Mouse (Mus musculus) adrenal gland (tissue): ENCODE results near the gene Kif14.
"Not testable (repeated sequence)": the region's sequence is repeated elsewhere in the genome, so short reads cannot be mapped to it uniquely, and the experiment has no call there.

Experiments
- intact Hi-C: fragments of 180-260 bp; cut with DNase I; formaldehyde crosslinking; loops from one replicate; pipeline ENCODE4 v1.15.1; 2025

Kif14 gene

DNA sequence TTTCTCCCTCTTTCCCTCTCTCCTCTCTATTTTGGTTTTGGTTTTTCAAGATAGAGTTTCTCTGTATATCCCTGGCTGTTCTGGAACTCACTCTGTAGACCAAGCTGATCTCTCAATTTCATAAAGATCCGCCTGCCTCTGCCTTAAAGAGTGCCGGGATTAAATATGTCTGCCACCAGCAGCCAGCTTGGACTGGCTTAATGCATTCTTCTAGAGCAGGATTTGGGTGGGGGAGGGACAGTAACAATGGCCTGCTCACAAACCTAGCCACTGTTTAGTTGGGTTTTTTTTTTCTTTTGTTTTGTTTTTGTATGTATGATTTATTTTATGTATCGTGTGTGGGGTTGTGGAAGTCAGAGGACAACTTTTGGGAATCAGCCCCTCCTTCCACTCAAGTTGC lies 88.5 kb downstream of the Kif14 start:
- intact Hi-C loops = no loop called here

- intact Hi-C loops = no loop called here
These were observed 89.7 kb downstream of the Kif14 start for GRCm38 (mm10) chr1:136555892-136556291.

DNA sequence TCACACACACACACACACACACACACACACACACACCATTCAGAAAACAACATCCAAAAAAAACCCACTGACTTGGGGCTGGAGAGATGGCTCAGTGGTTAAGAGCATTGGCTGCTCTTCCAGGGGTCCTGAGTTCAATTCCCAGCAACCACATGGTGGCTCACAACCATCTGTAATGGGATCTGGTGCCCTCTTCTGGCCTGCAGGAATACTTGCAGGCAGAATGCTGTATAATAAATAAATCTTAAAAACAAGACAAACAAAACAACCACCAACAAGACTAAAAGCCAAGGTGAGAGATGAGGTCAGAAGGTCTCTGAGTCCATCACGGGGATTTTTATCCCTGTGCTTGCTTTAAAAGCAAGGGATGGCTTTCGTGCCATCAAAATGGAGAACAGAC lies 90.5 kb downstream of the Kif14 start:
- intact Hi-C loops = not testable (repeated sequence)

DNA sequence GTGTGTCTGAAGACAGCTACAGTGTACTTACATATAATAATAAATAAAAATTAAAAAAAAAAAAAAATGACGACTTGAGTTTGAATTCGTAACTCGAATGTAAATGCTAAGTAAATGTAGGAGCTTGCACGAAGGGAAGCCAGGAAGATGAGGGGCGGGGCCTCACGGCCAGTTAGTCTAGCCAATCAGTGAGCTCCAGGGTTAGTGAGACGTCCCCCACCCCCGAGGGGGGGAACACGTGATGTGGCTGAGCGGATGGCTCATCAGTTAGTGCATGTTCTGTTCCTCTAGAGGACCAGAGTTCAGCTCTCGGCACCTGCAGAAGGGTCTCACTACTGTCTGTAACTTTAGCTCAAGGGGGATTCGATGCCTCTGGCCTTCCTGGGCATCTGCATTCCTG lies 91.3 kb downstream of the Kif14 start:
- intact Hi-C loops = no loop called here

DNA sequence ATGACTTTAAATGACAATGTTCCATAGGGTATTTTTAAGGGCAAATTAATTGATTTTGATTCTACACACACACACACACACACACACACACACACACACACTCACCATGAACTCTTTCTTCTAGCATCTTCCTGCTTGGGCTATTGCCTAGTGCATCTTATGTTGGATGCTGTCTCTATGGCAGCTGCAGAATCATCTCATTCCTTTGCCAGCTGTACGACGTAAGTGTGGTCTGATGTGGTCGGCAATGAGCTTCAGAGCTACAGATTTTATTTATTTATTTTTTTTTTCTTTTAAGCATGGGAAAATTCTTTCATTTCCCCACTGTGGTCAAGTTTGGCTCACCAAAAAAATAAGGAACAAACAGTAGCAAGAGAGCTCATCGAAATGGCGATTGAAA lies 92.6 kb downstream of the Kif14 start:
- intact Hi-C loops = no loop called here

- intact Hi-C loops = no loop called here
These were observed 93.1 kb downstream of the Kif14 start for GRCm38 (mm10) chr1:136559284-136559683.

GRCm38 (mm10) chr1:136559774-136560173 lies 93.6 kb downstream of the Kif14 start:
- intact Hi-C loops = no loop called here

- intact Hi-C loops = no loop called here
These were observed 95.7 kb downstream of the Kif14 start for GRCm38 (mm10) chr1:136561823-136562222.

DNA sequence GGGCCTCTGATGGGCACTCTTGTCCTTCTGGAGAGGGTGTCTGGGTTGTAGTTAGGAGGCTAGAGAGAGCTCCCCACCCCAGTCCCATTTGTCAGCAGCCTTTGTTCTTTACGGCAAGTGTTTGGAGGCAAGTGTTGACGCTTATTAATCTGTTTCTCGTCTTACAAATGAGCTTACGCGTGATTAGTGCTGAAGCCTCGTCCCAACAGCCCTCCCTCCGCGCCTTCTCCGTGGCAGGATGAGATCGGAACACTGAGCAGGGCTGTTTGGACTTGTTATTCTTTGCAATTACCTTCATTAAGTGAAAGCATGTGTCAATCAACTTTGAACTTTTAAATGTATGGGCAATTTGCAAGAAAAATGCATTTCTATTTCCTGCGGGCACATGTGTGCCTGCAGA lies 97.0 kb downstream of the Kif14 start:
- intact Hi-C loops = no loop called here

DNA sequence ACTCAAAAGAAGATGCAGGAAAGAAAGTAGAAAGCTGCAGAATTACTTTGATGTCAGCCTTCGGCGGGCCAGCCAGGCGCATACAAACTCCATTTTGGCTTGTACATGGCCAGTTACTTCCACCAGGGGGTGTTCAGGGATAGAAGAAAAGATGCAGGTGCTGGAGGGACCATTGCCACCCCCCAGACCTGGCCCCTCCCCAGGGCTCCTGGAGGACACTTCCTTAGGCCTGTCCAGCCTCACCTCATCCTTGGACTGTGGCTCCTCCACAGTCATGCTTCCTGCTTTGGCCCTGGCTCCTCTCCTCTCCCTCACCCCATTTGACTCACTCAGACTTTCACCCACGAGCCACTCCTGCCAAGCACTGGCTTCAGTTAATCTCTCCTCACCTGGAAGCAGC lies 98.8 kb downstream of the Kif14 start:
- intact Hi-C loops = no loop called here

GRCm38 (mm10) chr1:136566386-136566785 lies 100.2 kb downstream of the Kif14 start:
- intact Hi-C loops = no loop called here

DNA sequence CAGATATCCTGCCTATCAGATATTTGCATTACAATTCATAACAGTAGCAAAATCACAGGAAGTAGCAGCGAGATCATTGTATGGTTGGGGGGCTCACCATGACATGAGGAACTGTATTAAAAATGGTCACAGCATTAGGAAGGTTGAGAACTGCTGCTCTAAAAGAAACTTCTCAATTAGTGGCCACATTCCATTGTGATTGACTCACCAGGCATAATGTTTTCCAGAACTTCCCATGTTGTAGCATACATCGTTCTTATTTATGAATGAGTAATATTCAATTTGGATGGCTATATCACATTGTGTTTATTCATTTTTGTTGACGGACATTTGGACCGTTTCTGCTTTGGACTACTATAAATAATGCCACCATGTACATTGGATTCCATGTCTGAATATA lies 101.5 kb downstream of the Kif14 start:
- intact Hi-C loops = no loop called here

GRCm38 (mm10) chr1:136568738-136569194 lies 102.6 kb downstream of the Kif14 start:
- intact Hi-C loops = no loop called here

DNA sequence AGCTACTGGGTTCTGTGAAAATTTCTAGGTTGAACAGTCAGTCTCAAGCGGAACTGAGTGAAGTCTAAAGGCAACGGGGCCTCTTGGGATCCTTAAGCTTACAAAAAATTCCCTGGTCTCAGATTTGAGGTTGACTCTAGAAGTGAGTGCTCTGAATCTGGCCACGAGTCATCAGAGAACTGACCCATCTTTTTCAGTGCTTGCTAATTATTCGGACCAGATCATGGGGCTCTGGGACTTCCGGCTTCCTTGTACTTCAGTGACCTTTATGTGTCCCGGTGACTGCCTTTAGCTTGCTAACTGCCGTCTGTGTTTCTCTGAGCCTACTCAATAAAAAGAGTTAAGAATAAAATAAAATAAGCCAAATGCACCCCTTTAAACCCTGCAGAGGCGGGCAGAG lies 103.1 kb downstream of the Kif14 start:
- intact Hi-C loops = no loop called here

DNA sequence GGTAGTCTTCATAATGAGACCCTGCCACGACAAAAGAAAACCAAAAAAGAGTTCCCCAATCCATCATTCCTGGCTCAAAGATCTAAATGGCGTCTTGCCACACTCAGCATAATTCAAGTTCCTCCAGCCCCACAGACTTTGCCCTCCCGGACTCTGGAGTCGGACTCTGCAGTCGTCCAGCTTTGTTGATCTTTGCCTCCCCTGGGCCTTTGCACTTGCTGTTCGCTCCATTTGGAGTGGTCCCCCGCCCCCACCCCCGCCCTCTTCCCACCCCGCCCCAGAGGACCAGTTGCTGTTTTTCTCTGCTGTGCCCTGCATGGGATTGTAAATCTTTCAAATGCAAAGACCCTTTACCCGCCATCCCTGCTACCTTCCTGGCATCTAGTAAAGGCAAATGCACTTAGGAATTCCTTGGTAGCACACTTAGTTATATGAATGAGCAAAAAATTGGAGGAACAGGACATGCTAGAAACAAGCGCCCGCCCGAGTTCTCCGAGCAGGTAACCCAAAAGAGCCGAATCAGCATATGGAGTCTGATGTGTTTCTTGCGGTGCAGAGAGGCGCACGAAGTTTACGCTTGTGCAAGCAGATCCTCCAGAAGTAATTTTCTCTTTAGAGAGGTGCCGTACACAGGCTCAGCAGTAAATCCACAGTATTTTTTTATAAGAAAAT lies 103.6 kb downstream of the Kif14 start:
- intact Hi-C loops = no loop called here

GRCm38 (mm10) chr1:136570298-136570653 lies 104.1 kb downstream of the Kif14 start:
- intact Hi-C loops = no loop called here

GRCm38 (mm10) chr1:136570976-136571375 lies 104.8 kb downstream of the Kif14 start:
- intact Hi-C loops = no loop called here

- intact Hi-C loops = no loop called here
These were observed 105.4 kb downstream of the Kif14 start for GRCm38 (mm10) chr1:136571530-136571929.

- intact Hi-C loops = no loop called here
These were observed 111.9 kb downstream of the Kif14 start for GRCm38 (mm10) chr1:136577890-136578663.

DNA sequence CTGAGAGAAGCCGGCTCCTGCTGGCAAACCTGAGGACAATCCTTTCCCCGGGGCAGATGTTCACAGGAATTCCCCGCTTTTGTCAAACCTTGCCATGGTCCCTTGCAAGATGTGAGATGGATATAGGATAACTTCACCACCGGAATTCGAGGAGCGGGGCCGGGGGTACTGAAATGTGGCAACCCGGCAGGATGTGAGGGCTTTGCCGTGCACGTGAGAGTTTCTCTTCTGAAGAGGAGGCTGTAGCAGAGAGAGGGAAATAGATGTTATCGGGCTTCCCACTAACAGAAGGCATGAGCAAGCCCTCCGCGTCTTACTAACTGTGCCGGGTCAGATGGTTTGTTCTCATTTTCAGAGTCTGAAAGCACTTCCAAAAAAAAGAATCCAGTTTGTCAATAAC lies 113.2 kb downstream of the Kif14 start:
- intact Hi-C loops = no loop called here

- intact Hi-C loops = no loop called here
These were observed 114.1 kb downstream of the Kif14 start for GRCm38 (mm10) chr1:136580266-136580665.
